Mouse (Mus musculus) liver, embryonic 12.5 days (tissue): ENCODE measurements around the gene 1700122O11Rik. TPM values are rescaled to one million over a fixed set of nuclear protein-coding genes. Genes with fewer than 3 reads are reported as not detected.
A peak's percentile ranks its signal among the peaks of the same experiment; 100 is the strongest.

Source experiments
- ATAC-seq: fragments of 200-750 bp; cut with Nextera tagmentation; 2 replicates; pipeline ENCODE4 v1.8.0; 2017; ENCODE audit warnings: moderate number of reproducible peaks, mild to moderate bottlenecking, moderate library complexity
- H3K27ac ChIP-seq: fragments of 300-500 bp; sonication (generic); 2 replicates; pipeline ENCODE4 v1.5.1; 2016; ENCODE audit warnings: mild to moderate bottlenecking
- H3K27me3 ChIP-seq: fragments of 300-500 bp; sonication (generic); replicated peaks from 2 replicates; pipeline ENCODE4 v1.6.1; 2016; ENCODE audit warnings: mild to moderate bottlenecking, moderate library complexity
- H3K36me3 ChIP-seq: fragments of 300-500 bp; sonication (generic); 2 replicates; pipeline ENCODE4 v1.6.1; 2016; ENCODE audit warnings: mild to moderate bottlenecking, moderate library complexity
- H3K4me1 ChIP-seq: fragments of 300-500 bp; sonication (generic); 2 replicates; pipeline ENCODE4 v1.6.1; 2016
- H3K4me2 ChIP-seq: fragments of 300-500 bp; sonication (generic); 2 replicates; pipeline ENCODE4 v1.6.1; 2016; ENCODE audit warnings: mild to moderate bottlenecking, moderate library complexity
- H3K4me3 ChIP-seq: fragments of 300-500 bp; sonication (generic); 2 replicates; pipeline ENCODE4 v1.5.1; 2016; ENCODE audit warnings: mild to moderate bottlenecking, moderate library complexity
- H3K9ac ChIP-seq: fragments of 300-500 bp; sonication (generic); 2 replicates; pipeline ENCODE4 v1.6.1; 2016; ENCODE audit warnings: mild to moderate bottlenecking, moderate library complexity
- H3K9me3 ChIP-seq: fragments of 300-500 bp; sonication (generic); replicated peaks from 2 replicates; pipeline ENCODE4 v1.6.1; 2016; ENCODE audit warnings: mild to moderate bottlenecking, moderate library complexity
- WGBS: fragments of 180-500 bp; shearing (Covaris S2); methylation state at CpG from one replicate; pipeline ENCODE4 v1.1.7; 2016; ENCODE audit not compliant: insufficient replicate concordance; 5-methylcytosine and 5-hydroxymethylcytosine counted together
- polyA plus RNA-seq: library from polyadenylated mRNA; unstranded; fragments of >200 nt; fragmentation: Nextera tagmentation; extraction: Ambion mirVana; gene quantifications from 2 replicates; pipeline ENCODE4 v1.2.1, GENCODE M21; 2016

Gene 1700122O11Rik
- polyA plus RNA-seq, 1 experiment from 2014 or later = not detected

GRCm38 (mm10) chr17:48019585-48019984 is 18.5 kb downstream of the 1700122O11Rik start:
- Histone ChIP-seq H3K9ac (no peak overlapping the region), H3K4me2 (no peak overlapping the region), H3K9me3 (no peaks in the 10 kb centered on the region), H3K4me1 (peaks cover 34% of the 10 kb centered on the region), H3K27me3 (peaks cover 59% of the 10 kb centered on the region), H3K36me3 (no peaks in the 10 kb centered on the region), H3K27ac (0 out of 2 replicates have a peak overlapping the region, but pooled peaks have one; percentile 8), H3K4me3 (no peak overlapping the region)
- WGBS = 33% methylated on average over 2 of the region's 2 CpGs
- ATAC-seq = peak; percentile 83

GRCm38 (mm10) chr17:48016566-48016965 is 21.5 kb downstream of the 1700122O11Rik start:
- 48% methylated on average over 5 of the region's 5 CpGs for WGBS
- no peaks in the 10 kb centered on the region for H3K9me3 ChIP-seq
- H3K4me1 ChIP-seq = peaks cover 16% of the 10 kb centered on the region
- ATAC-seq = no peak
- peaks cover 51% of the 10 kb centered on the region for H3K27me3 ChIP-seq
- no peak overlapping the region for H3K4me2 ChIP-seq
- H3K4me3 ChIP-seq = no peak overlapping the region
- H3K36me3 ChIP-seq = no peaks in the 10 kb centered on the region
- H3K27ac ChIP-seq = no peak overlapping the region
- H3K9ac ChIP-seq = no peak overlapping the region

- Histone ChIP-seq H3K9me3 (no peaks in the 10 kb centered on the region), H3K4me3 (no peak overlapping the region), H3K4me1 (peaks cover 26% of the 10 kb centered on the region), H3K36me3 (no peaks in the 10 kb centered on the region), H3K27ac (no peak overlapping the region), H3K27me3 (peaks cover 23% of the 10 kb centered on the region), H3K4me2 (no peak overlapping the region), H3K9ac (no peak overlapping the region)
- ATAC-seq = no peak
- WGBS = 57% methylated on average over 10 of the region's 10 CpGs
Measured at GRCm38 (mm10) chr17:48012561-48012960, 25.5 kb downstream of the 1700122O11Rik start.

- Histone ChIP-seq H3K36me3 (no peaks in the 10 kb centered on the region), H3K4me1 (peaks cover 38% of the 10 kb centered on the region), H3K9me3 (no peaks in the 10 kb centered on the region), H3K4me2 (no peak overlapping the region), H3K27ac (no peak overlapping the region), H3K4me3 (no peak overlapping the region), H3K27me3 (peaks cover 22% of the 10 kb centered on the region), H3K9ac (no peak overlapping the region)
- no peak for ATAC-seq
- WGBS = 89% methylated on average over 12 of the region's 12 CpGs
Measured at GRCm38 (mm10) chr17:48011105-48011504, 27.0 kb downstream of the 1700122O11Rik start.

GRCm38 (mm10) chr17:48010283-48010682 is 27.8 kb downstream of the 1700122O11Rik start:
- 0 out of 2 replicates have a peak overlapping the region, but pooled peaks have one; percentile 20 for H3K27ac ChIP-seq
- H3K9ac ChIP-seq = no peak overlapping the region
- WGBS = 45% methylated on average over 11 of the region's 11 CpGs
- H3K9me3 ChIP-seq = no peaks in the 10 kb centered on the region
- H3K4me1 ChIP-seq = peaks cover 45% of the 10 kb centered on the region
- H3K4me3 ChIP-seq = no peak overlapping the region
- H3K36me3 ChIP-seq = no peaks in the 10 kb centered on the region
- peak; percentile 60 for ATAC-seq
- H3K4me2 ChIP-seq = peak overlapping the region; percentile 27; the same call in 1 of the 2 replicates
- peaks cover 20% of the 10 kb centered on the region for H3K27me3 ChIP-seq

GRCm38 (mm10) chr17:48005816-48006215 is 32.3 kb downstream of the 1700122O11Rik start:
- peaks cover 81% of the 10 kb centered on the region for H3K4me1 ChIP-seq
- WGBS = 52% methylated on average over 4 of the region's 4 CpGs

GRCm38 (mm10) chr17:48005091-48005490 is 33.0 kb downstream of the 1700122O11Rik start:
- peaks cover 82% of the 10 kb centered on the region for H3K4me1 ChIP-seq

More at GRCm38 (mm10) chr17:48005816-48006215, 32.3 kb downstream of the 1700122O11Rik start:
- ATAC-seq = no peak
- peak overlapping the region; percentile 43 for H3K27ac ChIP-seq
- H3K27me3 ChIP-seq = no peaks in the 10 kb centered on the region
- 0 out of 2 replicates have a peak overlapping the region, but pooled peaks have one; percentile 19 for H3K9ac ChIP-seq
- H3K9me3 ChIP-seq = no peaks in the 10 kb centered on the region
- no peak overlapping the region for H3K4me3 ChIP-seq
- no peaks in the 10 kb centered on the region for H3K36me3 ChIP-seq
- H3K4me2 ChIP-seq = no peak overlapping the region

GRCm38 (mm10) chr17:48004619-48005018 is 33.5 kb downstream of the 1700122O11Rik start:
- 53% methylated on average over 9 of the region's 9 CpGs for WGBS
- Histone ChIP-seq H3K36me3 (no peaks in the 10 kb centered on the region), H3K4me2 (peak overlapping the region; percentile 8; the same call in 1 of the 2 replicates), H3K4me3 (no peak overlapping the region), H3K9me3 (no peaks in the 10 kb centered on the region), H3K27me3 (no peaks in the 10 kb centered on the region), H3K4me1 (peaks cover 82% of the 10 kb centered on the region), H3K9ac (0 out of 2 replicates have a peak overlapping the region, but pooled peaks have one; percentile 40), H3K27ac (peak overlapping the region; percentile 64)
- no peak for ATAC-seq

More at GRCm38 (mm10) chr17:48005091-48005490, 33.0 kb downstream of the 1700122O11Rik start:
- ATAC-seq = peak; percentile 36
- Histone ChIP-seq H3K4me2 (peak overlapping the region; percentile 8; the same call in 1 of the 2 replicates), H3K27me3 (no peaks in the 10 kb centered on the region), H3K27ac (peak overlapping the region; percentile 64), H3K9ac (peak overlapping the region; percentile 40; the same call in 1 of the 2 replicates), H3K4me3 (no peak overlapping the region), H3K36me3 (no peaks in the 10 kb centered on the region), H3K9me3 (no peaks in the 10 kb centered on the region)
- WGBS = 18% methylated on average over 8 of the region's 8 CpGs

GRCm38 (mm10) chr17:48002486-48002885 is 35.6 kb downstream of the 1700122O11Rik start:
- Histone ChIP-seq H3K9ac (peak overlapping the region; percentile 54), H3K27ac (peak overlapping the region; percentile 90), H3K36me3 (no peaks in the 10 kb centered on the region), H3K4me1 (peaks cover 84% of the 10 kb centered on the region), H3K4me2 (peak overlapping the region; percentile 80), H3K4me3 (peak overlapping the region; percentile 57), H3K27me3 (no peaks in the 10 kb centered on the region), H3K9me3 (no peaks in the 10 kb centered on the region)
- no peak for ATAC-seq
- 62% methylated on average over 4 of the region's 4 CpGs for WGBS

- Histone ChIP-seq H3K9ac (peak overlapping the region; percentile 54), H3K27me3 (no peaks in the 10 kb centered on the region), H3K4me3 (peak overlapping the region; percentile 57), H3K27ac (peak overlapping the region; percentile 90), H3K4me1 (peaks cover 79% of the 10 kb centered on the region), H3K9me3 (no peaks in the 10 kb centered on the region), H3K36me3 (no peaks in the 10 kb centered on the region), H3K4me2 (peak overlapping the region; percentile 80)
- ATAC-seq = peak; percentile 84
- WGBS = 4% methylated on average over 21 of the region's 21 CpGs
Measured at GRCm38 (mm10) chr17:48001586-48002361, 36.3 kb downstream of the 1700122O11Rik start.

- Histone ChIP-seq H3K27ac (peak overlapping the region; percentile 90), H3K4me2 (peak overlapping the region; percentile 80), H3K36me3 (no peaks in the 10 kb centered on the region), H3K9ac (peak overlapping the region; percentile 54), H3K4me3 (peak overlapping the region; percentile 57), H3K9me3 (no peaks in the 10 kb centered on the region), H3K4me1 (peaks cover 73% of the 10 kb centered on the region), H3K27me3 (no peaks in the 10 kb centered on the region)
- 7% methylated on average over 7 of the region's 7 CpGs for WGBS
- no peak for ATAC-seq
Measured at GRCm38 (mm10) chr17:48001157-48001556, 36.9 kb downstream of the 1700122O11Rik start.

- no peaks in the 10 kb centered on the region for H3K27me3 ChIP-seq
- H3K4me1 ChIP-seq = peaks cover 60% of the 10 kb centered on the region
- peak; percentile 77 for ATAC-seq
- no peaks in the 10 kb centered on the region for H3K36me3 ChIP-seq
- H3K27ac ChIP-seq = peak overlapping the region; percentile 70
- no peak overlapping the region for H3K4me3 ChIP-seq
- H3K4me2 ChIP-seq = peak overlapping the region; percentile 80
- WGBS = 13% methylated on average over 3 of the region's 3 CpGs
- peak overlapping the region; percentile 37 for H3K9ac ChIP-seq
- H3K9me3 ChIP-seq = no peaks in the 10 kb centered on the region
Measured at GRCm38 (mm10) chr17:47999812-48000211, 38.3 kb downstream of the 1700122O11Rik start.
